Mouse (Mus musculus) embryonic facial prominence, embryonic 15.5 days (tissue): ENCODE measurements around the gene Pih1d1. TPM values are rescaled to one million over a fixed set of nuclear protein-coding genes. Genes with fewer than 3 reads are reported as not detected.

Experiments used
- ATAC-seq: fragments of 200-750 bp; cut with Nextera tagmentation; 2 replicates; pipeline ENCODE4 v1.8.0; 2017; ENCODE audit warnings: low read depth, moderate TSS enrichment; ENCODE audit not compliant: insufficient number of reproducible peaks, low FRiP score, low TSS enrichment
- H3K27ac ChIP-seq: fragments of 300-500 bp; sonication (generic); replicated peaks from 2 replicates; pipeline ENCODE4 v1.5.1; 2015; ENCODE audit warnings: mild to moderate bottlenecking, inconsistent platforms
- H3K27me3 ChIP-seq: fragments of 300-500 bp; sonication (generic); 2 replicates; pipeline ENCODE4 v1.6.1; 2015; ENCODE audit warnings: inconsistent platforms
- H3K36me3 ChIP-seq: fragments of 300-500 bp; sonication (generic); 2 replicates; pipeline ENCODE4 v1.6.1; 2015; ENCODE audit warnings: mild to moderate bottlenecking, inconsistent platforms
- H3K4me1 ChIP-seq: fragments of 300-500 bp; sonication (generic); 2 replicates; pipeline ENCODE4 v1.6.1; 2015; ENCODE audit warnings: inconsistent platforms
- H3K4me2 ChIP-seq: fragments of 300-500 bp; sonication (generic); replicated peaks from 2 replicates; pipeline ENCODE4 v1.6.1; 2015; ENCODE audit warnings: mild to moderate bottlenecking, inconsistent platforms
- H3K4me3 ChIP-seq: fragments of 300-500 bp; sonication (generic); replicated peaks from 2 replicates; pipeline ENCODE4 v1.5.1; 2015; ENCODE audit warnings: mild to moderate bottlenecking, inconsistent platforms
- H3K9ac ChIP-seq: fragments of 300-500 bp; sonication (generic); 2 replicates; pipeline ENCODE4 v1.6.1; 2015; ENCODE audit warnings: inconsistent platforms
- H3K9me3 ChIP-seq: fragments of 300-500 bp; sonication (generic); replicated peaks from 2 replicates; pipeline ENCODE4 v1.6.1; 2016; ENCODE audit warnings: inconsistent platforms
- WGBS: fragments of 180-500 bp; shearing (Covaris S2); methylation state at CpG from one replicate; pipeline ENCODE4 v1.1.7; 2015; 5-methylcytosine and 5-hydroxymethylcytosine counted together
- polyA plus RNA-seq: library from polyadenylated mRNA; unstranded; fragments of >200 nt; fragmentation: Nextera tagmentation; extraction: Ambion mirVana; gene quantifications from 2 replicates; pipeline ENCODE4 v1.2.1, GENCODE M21; 2015

Gene Pih1d1
- polyA plus RNA-seq, 1 experiment from 2014 or later, result 87.5 TPM

GRCm38 (mm10) chr7:45182606-45183005 lies 28.5 kb downstream of the Pih1d1 start:
- Histone ChIP-seq H3K36me3 (no peaks in the 10 kb centered on the region), H3K4me1 (peaks cover 15% of the 10 kb centered on the region), H3K9ac (no peak overlapping the region), H3K4me2 (peak overlapping the region; percentile 53), H3K4me3 (peak overlapping the region; percentile 31), H3K27me3 (peaks cover 97% of the 10 kb centered on the region), H3K9me3 (no peaks in the 10 kb centered on the region), H3K27ac (no peak overlapping the region)
- ATAC-seq, result no peak
- WGBS, result 14% methylated on average over 11 of the region's 11 CpGs

DNA sequence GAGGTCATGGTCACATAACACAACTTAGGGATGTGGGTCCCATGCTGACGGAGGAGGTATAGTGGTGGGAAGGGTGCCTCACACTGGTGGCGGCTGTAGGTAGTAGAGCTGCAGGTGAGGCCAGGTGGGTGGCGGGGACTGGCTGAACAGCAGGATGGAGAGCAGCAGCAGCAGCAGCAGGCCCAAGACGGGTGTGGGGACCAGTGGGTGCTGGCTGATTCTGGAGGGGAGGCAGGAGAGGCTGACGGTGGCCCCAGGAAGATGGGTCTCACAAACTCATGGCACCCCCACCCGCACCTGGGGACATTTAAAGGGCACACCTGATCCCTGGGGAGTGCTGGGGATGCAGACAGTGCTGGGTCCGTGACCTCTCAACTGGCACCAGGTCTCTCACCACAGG lies 29.6 kb downstream of the Pih1d1 start:
- ATAC-seq, result no peak
- no peaks in the 10 kb centered on the region for H3K9me3 ChIP-seq
- H3K4me2 ChIP-seq, result no peak overlapping the region
- no peak overlapping the region for H3K4me3 ChIP-seq
- H3K27me3 ChIP-seq, result peaks cover 94% of the 10 kb centered on the region
- peaks cover 15% of the 10 kb centered on the region for H3K4me1 ChIP-seq
- H3K9ac ChIP-seq, result no peak overlapping the region
- H3K27ac ChIP-seq, result no peak overlapping the region
- 65% methylated on average over 7 of the region's 7 CpGs for whole genome bisulfite sequencing
- H3K36me3 ChIP-seq, result no peaks in the 10 kb centered on the region

- no peak overlapping the region for H3K4me3 ChIP-seq
- no peak for ATAC-seq
- H3K4me1 ChIP-seq, result peaks cover 15% of the 10 kb centered on the region
- peaks cover 87% of the 10 kb centered on the region for H3K27me3 ChIP-seq
- H3K4me2 ChIP-seq, result no peak overlapping the region
- no peak overlapping the region for H3K9ac ChIP-seq
- no peak overlapping the region for H3K27ac ChIP-seq
- 46% methylated on average over 7 of the region's 7 CpGs for WGBS
- no peaks in the 10 kb centered on the region for H3K36me3 ChIP-seq
- no peaks in the 10 kb centered on the region for H3K9me3 ChIP-seq
Observed at GRCm38 (mm10) chr7:45185921-45186320, 31.8 kb downstream of the Pih1d1 start.

GRCm38 (mm10) chr7:45189600-45189999 lies 35.5 kb downstream of the Pih1d1 start:
- Histone ChIP-seq H3K36me3 (no peaks in the 10 kb centered on the region), H3K4me2 (no peak overlapping the region), H3K9ac (no peak overlapping the region), H3K4me3 (no peak overlapping the region), H3K4me1 (peaks cover 8% of the 10 kb centered on the region), H3K27ac (no peak overlapping the region), H3K27me3 (peaks cover 53% of the 10 kb centered on the region), H3K9me3 (no peaks in the 10 kb centered on the region)
- 51% methylated on average over 16 of the region's 16 CpGs for WGBS
- no peak for ATAC-seq

- Histone ChIP-seq H3K27ac (no peak overlapping the region), H3K36me3 (no peaks in the 10 kb centered on the region), H3K4me1 (peaks cover 8% of the 10 kb centered on the region), H3K4me2 (no peak overlapping the region), H3K9me3 (no peaks in the 10 kb centered on the region), H3K27me3 (peaks cover 47% of the 10 kb centered on the region), H3K4me3 (no peak overlapping the region), H3K9ac (no peak overlapping the region)
- 84% methylated on average over 6 of the region's 6 CpGs for WGBS
- ATAC-seq, result no peak
Observed at GRCm38 (mm10) chr7:45190186-45190585, 36.1 kb downstream of the Pih1d1 start.

DNA sequence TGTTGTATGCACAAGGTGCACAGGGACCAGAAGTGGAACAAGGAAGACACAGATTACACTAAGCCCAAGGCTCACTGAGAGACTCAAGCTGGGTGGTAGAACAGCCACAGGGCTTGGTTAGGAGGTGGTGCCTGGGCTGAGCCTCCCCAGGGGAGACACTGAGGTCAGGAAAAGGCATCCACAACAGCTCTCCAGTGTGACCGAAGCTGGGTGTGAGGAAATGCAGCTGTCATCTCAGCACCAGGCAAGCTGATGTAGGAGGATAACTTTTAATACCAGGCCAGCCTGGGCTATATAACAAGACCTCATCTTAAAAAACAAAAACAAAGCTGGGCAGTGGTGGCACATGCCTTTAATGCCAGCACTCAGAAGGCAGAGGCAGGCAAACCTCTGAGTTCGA lies 37.1 kb downstream of the Pih1d1 start:
- no peak for ATAC-seq
- peaks cover 37% of the 10 kb centered on the region for H3K27me3 ChIP-seq
- no peak overlapping the region for H3K9ac ChIP-seq
- H3K4me1 ChIP-seq, result peaks cover 8% of the 10 kb centered on the region
- H3K9me3 ChIP-seq, result no peaks in the 10 kb centered on the region
- no peaks in the 10 kb centered on the region for H3K36me3 ChIP-seq
- H3K27ac ChIP-seq, result no peak overlapping the region
- no peak overlapping the region for H3K4me3 ChIP-seq
- WGBS, result 58% methylated on average over 2 of the region's 2 CpGs
- H3K4me2 ChIP-seq, result no peak overlapping the region

DNA sequence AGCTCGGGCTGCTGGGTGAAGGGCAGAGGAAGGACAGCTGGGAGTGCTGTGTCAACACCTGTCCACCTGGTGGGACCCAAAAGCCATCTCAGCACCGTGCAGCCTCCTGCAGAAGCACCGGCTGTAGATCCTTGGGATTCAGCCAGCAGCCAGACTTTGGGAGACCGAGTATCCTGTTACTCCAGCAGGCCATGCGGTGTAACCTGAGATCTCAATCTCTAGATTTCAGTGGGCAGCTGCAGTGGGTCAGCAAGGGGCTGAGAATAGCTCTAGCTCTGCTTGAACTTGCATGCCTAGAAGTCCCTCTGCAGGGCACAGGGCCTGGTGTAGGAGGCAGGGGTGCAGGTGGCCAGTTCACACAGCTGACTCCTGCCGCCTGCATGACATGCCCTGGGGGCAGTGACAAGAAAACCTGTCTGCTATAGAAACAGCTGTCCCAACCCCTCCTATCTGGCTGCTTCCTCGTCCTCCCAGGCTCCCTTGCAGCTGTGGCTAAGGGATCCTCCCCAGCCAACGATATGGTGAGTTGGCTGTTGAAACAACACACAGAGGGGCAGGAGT lies 37.8 kb downstream of the Pih1d1 start:
- Histone ChIP-seq H3K4me3 (no peak overlapping the region), H3K4me1 (peaks cover 8% of the 10 kb centered on the region), H3K27me3 (peaks cover 30% of the 10 kb centered on the region), H3K27ac (no peak overlapping the region), H3K4me2 (no peak overlapping the region), H3K9ac (no peak overlapping the region), H3K9me3 (no peaks in the 10 kb centered on the region), H3K36me3 (no peaks in the 10 kb centered on the region)
- WGBS, result 4% methylated on average over 8 of the region's 8 CpGs
- ATAC-seq, result peak; percentile 81

DNA sequence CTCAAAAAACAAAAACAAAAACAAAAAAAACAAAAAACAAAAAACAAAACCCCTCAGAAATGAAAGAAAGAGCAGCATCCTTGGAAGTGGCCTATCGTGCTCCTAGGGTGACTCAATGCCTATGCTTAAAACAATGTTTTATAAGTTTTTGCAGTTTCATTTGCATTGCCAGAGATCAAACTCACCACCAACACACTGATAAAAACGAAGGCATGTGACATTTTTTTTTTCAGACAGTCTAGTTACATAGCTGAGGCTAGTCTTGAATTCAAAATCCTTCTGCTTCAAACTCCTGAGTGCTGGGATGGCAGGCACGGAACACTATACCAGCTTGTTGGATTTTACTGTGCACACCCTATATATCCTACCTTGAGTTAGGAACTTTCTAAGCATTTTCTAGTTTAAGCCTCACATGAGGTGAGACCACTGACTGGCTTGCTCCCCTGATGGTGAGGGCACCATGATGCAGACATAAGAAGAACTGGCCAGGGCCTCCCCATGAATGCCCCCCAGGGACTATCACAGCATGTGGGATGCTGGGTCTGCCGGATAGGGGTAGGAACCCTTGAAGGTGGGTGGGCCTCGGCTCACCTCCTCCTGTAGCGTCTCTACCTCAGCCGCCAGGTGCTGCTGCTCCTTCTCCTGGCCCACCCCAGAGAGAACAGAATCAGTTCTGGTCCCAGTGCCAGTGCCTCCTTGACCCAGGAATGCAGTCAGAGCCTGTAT lies 38.6 kb downstream of the Pih1d1 start:
- Histone ChIP-seq H3K4me3 (no peak overlapping the region), H3K27ac (no peak overlapping the region), H3K27me3 (peaks cover 26% of the 10 kb centered on the region), H3K36me3 (no peaks in the 10 kb centered on the region), H3K4me2 (no peak overlapping the region), H3K9ac (no peak overlapping the region), H3K9me3 (no peaks in the 10 kb centered on the region), H3K4me1 (peaks cover 9% of the 10 kb centered on the region)
- ATAC-seq, result no peak
- 76% methylated on average over 7 of the region's 7 CpGs for WGBS

- Histone ChIP-seq H3K27me3 (peaks cover 21% of the 10 kb centered on the region), H3K9me3 (no peaks in the 10 kb centered on the region), H3K4me3 (no peak overlapping the region), H3K4me2 (no peak overlapping the region), H3K27ac (no peak overlapping the region), H3K4me1 (peaks cover 15% of the 10 kb centered on the region), H3K36me3 (no peaks in the 10 kb centered on the region), H3K9ac (no peak overlapping the region)
- 67% methylated on average over 5 of the region's 5 CpGs for WGBS
- no peak for ATAC-seq
Observed at GRCm38 (mm10) chr7:45193406-45193805, 39.3 kb downstream of the Pih1d1 start.

- Histone ChIP-seq H3K4me2 (no peak overlapping the region), H3K36me3 (no peaks in the 10 kb centered on the region), H3K9ac (no peak overlapping the region), H3K4me3 (no peak overlapping the region), H3K27me3 (peaks cover 14% of the 10 kb centered on the region), H3K4me1 (peaks cover 18% of the 10 kb centered on the region), H3K27ac (no peak overlapping the region), H3K9me3 (no peaks in the 10 kb centered on the region)
- WGBS, result 66% methylated on average over 17 of the region's 17 CpGs
- ATAC-seq, result no peak
Observed at GRCm38 (mm10) chr7:45193871-45194785, 40.0 kb downstream of the Pih1d1 start.
